Comparison of ENCODE assay signal across 50 mouse cellular contexts in the genomic region with DNA sequence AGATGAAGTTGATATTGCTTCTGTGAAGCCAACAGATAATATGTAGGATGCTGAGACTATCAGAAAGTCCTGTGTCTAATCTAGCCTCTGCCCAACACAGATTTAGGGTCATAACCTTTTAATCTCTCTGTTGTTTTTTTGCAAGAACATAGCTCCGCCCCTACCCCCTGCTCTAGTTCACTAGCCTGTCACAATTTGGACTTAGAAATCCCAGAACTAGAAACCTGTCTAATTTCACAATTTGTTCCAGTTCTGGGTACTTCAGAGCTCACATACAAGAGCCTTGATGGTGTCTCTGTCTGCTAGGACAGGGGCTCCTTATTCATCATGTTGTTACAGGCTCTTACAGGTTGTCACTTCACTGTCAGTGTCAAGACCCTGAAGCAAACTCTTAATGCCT. TPM values are rescaled to one million over a fixed set of nuclear protein-coding genes. Genes with fewer than 3 reads are reported as not detected.
"Had no signal": no experiment of that assay in that cellular context is flagged by ENCODE, and none has a peak within 500 bp of the region (broad histone marks: within the 10 kb centered on the region; RNA-seq: fewer than 3 reads in every experiment).

No protein-coding gene starts in this region.

- H3K4me2 ChIP-seq: heart, embryonic 11.5 days; heart, embryonic 12.5 days; heart, embryonic 13.5 days; heart, embryonic 15.5 days; hindbrain, embryonic 12.5 days; hindbrain, embryonic 13.5 days; hindbrain, embryonic 14.5 days; hindbrain, embryonic 15.5 days; intestine, embryonic 15.5 days; kidney, embryonic 15.5 days had no signal

- H3K4me1 ChIP-seq: heart, embryonic 10.5 days; heart, embryonic 12.5 days; heart, embryonic 13.5 days; heart, embryonic 15.5 days; hindbrain, embryonic 10.5 days; hindbrain, embryonic 12.5 days; hindbrain, embryonic 13.5 days; hindbrain, embryonic 15.5 days; intestine, embryonic 15.5 days; kidney, embryonic 15.5 days had no signal

- DNase-seq: heart, postnatal 10 days; heart, postnatal 14 days; heart, postnatal 36 days; heart, postnatal 4 days; kidney, adult 11 months; kidney, adult 18-20 months; kidney, adult 2 months; kidney, adult 8-10 months; kidney, adult 9 months; kidney, postnatal 10 days; kidney, postnatal 14 days; kidney, postnatal 25 days; kidney, postnatal 36 days; kidney, postnatal 4 days; layer of hippocampus, adult 9-11 months; layer of hippocampus, postnatal 36 days had no signal

- H3K27me3 ChIP-seq: heart, embryonic 12.5 days; heart, embryonic 13.5 days; heart, embryonic 15.5 days; hindbrain, embryonic 12.5 days; hindbrain, embryonic 13.5 days; hindbrain, embryonic 15.5 days; intestine, embryonic 15.5 days; kidney, embryonic 15.5 days had no signal

- H3K36me3 ChIP-seq: heart, embryonic 10.5 days; heart, embryonic 12.5 days; heart, embryonic 13.5 days; heart, embryonic 15.5 days; hindbrain, embryonic 10.5 days; hindbrain, embryonic 12.5 days; hindbrain, embryonic 13.5 days; hindbrain, embryonic 15.5 days; intestine, embryonic 15.5 days; kidney, embryonic 15.5 days had no signal

- H3K9ac ChIP-seq: heart, embryonic 12.5 days; heart, embryonic 13.5 days; heart, embryonic 15.5 days; hindbrain, embryonic 12.5 days; hindbrain, embryonic 13.5 days; hindbrain, embryonic 14.5 days; hindbrain, embryonic 15.5 days; intestine, embryonic 15.5 days; kidney, embryonic 15.5 days had no signal

- H3K4me3 ChIP-seq: heart, embryonic 10.5 days; heart, embryonic 12.5 days; heart, embryonic 13.5 days; heart, embryonic 15.5 days; hindbrain, embryonic 10.5 days; hindbrain, embryonic 12.5 days; hindbrain, embryonic 13.5 days; hindbrain, embryonic 15.5 days; intestine, embryonic 15.5 days; kidney, embryonic 15.5 days; layer of hippocampus, adult 2 months had no signal

- H3K9me3 ChIP-seq: heart, embryonic 10.5 days; heart, embryonic 12.5 days; heart, embryonic 13.5 days; heart, embryonic 15.5 days; hindbrain, embryonic 10.5 days; hindbrain, embryonic 12.5 days; hindbrain, embryonic 13.5 days; hindbrain, embryonic 15.5 days; intestine, embryonic 15.5 days; kidney, embryonic 15.5 days had no signal

- ATAC-seq: hindbrain, embryonic 16.5 days; hindbrain, postnatal 0 days; inflammation-experienced regulatory T-cells, adult 6 months; intestine, embryonic 15.5 days; intestine, embryonic 16.5 days; intestine, postnatal 0 days had no signal

- H3K27ac ChIP-seq: heart, embryonic 10.5 days; heart, embryonic 13.5 days; heart, embryonic 15.5 days; hindbrain, embryonic 10.5 days; hindbrain, embryonic 12.5 days; hindbrain, embryonic 13.5 days; hindbrain, embryonic 14.5 days; hindbrain, embryonic 15.5 days; hindbrain, postnatal 0 days; intestine, embryonic 15.5 days; kidney, embryonic 15.5 days; kidney, postnatal 0 days; layer of hippocampus, adult 2 months had no signal

RNA-seq across cellular contexts. Expression of a gene that starts 1.8 kb away (rescaled TPM):
- total RNA-seq: heart, postnatal 10 days; heart, postnatal 14 days; heart, postnatal 25 days; heart, postnatal 36 days; heart, postnatal 4 days; hematopoietic stem cell, adult 5-6 weeks; hindbrain, postnatal 0 days; layer of hippocampus, adult 18-20 months; layer of hippocampus, adult 8-10 months; layer of hippocampus, postnatal 10 days; layer of hippocampus, postnatal 14 days; layer of hippocampus, postnatal 25 days had no signal
- polyA plus RNA-seq: heart, embryonic 10.5 days; heart, embryonic 11.5 days; heart, embryonic 12.5 days; heart, embryonic 13.5 days; heart, embryonic 14.5 days; heart, embryonic 15.5 days; heart, embryonic 16.5 days; heart, postnatal 0 days; hindbrain, embryonic 10.5 days; hindbrain, embryonic 11.5 days; hindbrain, embryonic 12.5 days; hindbrain, embryonic 13.5 days; hindbrain, embryonic 14.5 days; hindbrain, embryonic 15.5 days; hindbrain, embryonic 16.5 days; hindbrain, postnatal 0 days; inflammation-experienced regulatory T-cells, adult 6 months; intestine, embryonic 14.5 days; intestine, embryonic 15.5 days; intestine, embryonic 16.5 days; intestine, postnatal 0 days; kidney, adult 2 months; kidney, embryonic 14.5 days; kidney, embryonic 15.5 days; kidney, embryonic 16.5 days; kidney, postnatal 0 days; large intestine, adult 2 months had no signal

RNA-seq across cellular contexts. Expression of a gene that starts 15.7 kb away (rescaled TPM):
- total RNA-seq: heart, postnatal 10 days; heart, postnatal 14 days; heart, postnatal 25 days; heart, postnatal 36 days; heart, postnatal 4 days; hematopoietic stem cell, adult 5-6 weeks; hindbrain, postnatal 0 days; layer of hippocampus, postnatal 10 days; layer of hippocampus, postnatal 14 days; layer of hippocampus, postnatal 25 days; layer of hippocampus, postnatal 36 days had no signal
- polyA plus RNA-seq: heart, embryonic 10.5 days; heart, embryonic 11.5 days; heart, embryonic 12.5 days; heart, embryonic 13.5 days; heart, embryonic 14.5 days; heart, embryonic 15.5 days; heart, embryonic 16.5 days; heart, postnatal 0 days; hindbrain, embryonic 10.5 days; hindbrain, embryonic 11.5 days; hindbrain, embryonic 12.5 days; hindbrain, embryonic 13.5 days; hindbrain, embryonic 14.5 days; hindbrain, embryonic 15.5 days; hindbrain, embryonic 16.5 days; hindbrain, postnatal 0 days; inflammation-experienced regulatory T-cells, adult 6 months; intestine, embryonic 14.5 days; intestine, embryonic 15.5 days; intestine, embryonic 16.5 days; intestine, postnatal 0 days; kidney, adult 2 months; kidney, embryonic 14.5 days; kidney, embryonic 15.5 days; kidney, embryonic 16.5 days; kidney, postnatal 0 days; large intestine, adult 2 months had no signal

RNA-seq across cellular contexts. Expression of a gene that starts 29.2 kb away (rescaled TPM):
- total RNA-seq: heart, postnatal 10 days; heart, postnatal 14 days; heart, postnatal 25 days; heart, postnatal 36 days; heart, postnatal 4 days; hematopoietic stem cell, adult 5-6 weeks had no signal
- polyA plus RNA-seq: heart, embryonic 10.5 days; heart, embryonic 11.5 days; heart, embryonic 12.5 days; heart, embryonic 13.5 days; heart, embryonic 14.5 days; heart, embryonic 15.5 days; heart, embryonic 16.5 days; heart, postnatal 0 days; hindbrain, embryonic 10.5 days; hindbrain, embryonic 11.5 days; hindbrain, embryonic 12.5 days; hindbrain, embryonic 13.5 days; hindbrain, embryonic 15.5 days; intestine, embryonic 14.5 days; intestine, embryonic 15.5 days; intestine, embryonic 16.5 days; intestine, postnatal 0 days; kidney, adult 2 months; kidney, embryonic 14.5 days; kidney, embryonic 15.5 days; kidney, embryonic 16.5 days; kidney, postnatal 0 days; large intestine, adult 2 months had no signal

RNA-seq across cellular contexts. Expression of a gene that starts 29.5 kb away (rescaled TPM):
- total RNA-seq: heart, postnatal 10 days; heart, postnatal 14 days; heart, postnatal 25 days; heart, postnatal 36 days; heart, postnatal 4 days; hematopoietic stem cell, adult 5-6 weeks; hindbrain, postnatal 0 days had no signal
- polyA plus RNA-seq: heart, embryonic 10.5 days; heart, embryonic 11.5 days; heart, embryonic 12.5 days; heart, embryonic 13.5 days; heart, embryonic 14.5 days; heart, embryonic 15.5 days; heart, embryonic 16.5 days; heart, postnatal 0 days; hindbrain, embryonic 10.5 days; hindbrain, embryonic 11.5 days; hindbrain, embryonic 12.5 days; hindbrain, embryonic 13.5 days; hindbrain, embryonic 16.5 days; intestine, embryonic 14.5 days; intestine, embryonic 15.5 days; intestine, embryonic 16.5 days; intestine, postnatal 0 days; kidney, adult 2 months; kidney, embryonic 14.5 days; kidney, embryonic 15.5 days; kidney, embryonic 16.5 days; kidney, postnatal 0 days; large intestine, adult 2 months had no signal

RNA-seq across cellular contexts. Expression of a gene that starts 51.2 kb away (rescaled TPM):
- total RNA-seq: heart, postnatal 10 days; heart, postnatal 14 days; heart, postnatal 25 days; heart, postnatal 36 days; heart, postnatal 4 days; hematopoietic stem cell, adult 5-6 weeks; hindbrain, postnatal 0 days had no signal
- polyA plus RNA-seq: heart, embryonic 10.5 days; heart, embryonic 11.5 days; heart, embryonic 12.5 days; heart, embryonic 13.5 days; heart, embryonic 14.5 days; heart, embryonic 15.5 days; heart, embryonic 16.5 days; heart, postnatal 0 days; hindbrain, embryonic 10.5 days; hindbrain, embryonic 11.5 days; hindbrain, embryonic 12.5 days; hindbrain, embryonic 13.5 days; hindbrain, embryonic 14.5 days; hindbrain, embryonic 15.5 days; hindbrain, embryonic 16.5 days; hindbrain, postnatal 0 days; intestine, embryonic 14.5 days; intestine, embryonic 15.5 days; intestine, embryonic 16.5 days; intestine, postnatal 0 days; kidney, adult 2 months; kidney, embryonic 14.5 days; kidney, embryonic 15.5 days; kidney, embryonic 16.5 days; kidney, postnatal 0 days; large intestine, adult 2 months had no signal
